Mouse (Mus musculus): ENCODE results near the gene Ovca2. TPM values are rescaled to one million over a fixed set of nuclear protein-coding genes. Genes with fewer than 3 reads are reported as not detected.

Gene Ovca2
- total RNA-seq, 1 experiment from 2014 or later, result 17.1 TPM

Other genes with a start within 250 kb of the Ovca2 start
- not detected in 2 replicates for gene Hic1, start 9.3 kb downstream of the Ovca2 start, total RNA-seq (2017)
- 7.8 and 14.0 TPM in 2 replicates for gene Dph1, start 12.4 kb upstream of the Ovca2 start, total RNA-seq (2017)
- 0.84 TPM in 1 of 2 replicates, not detected in the other for gene Rtn4rl1, start 14.9 kb upstream of the Ovca2 start, total RNA-seq (2017)
- gene Rpa1, start 169.5 kb upstream of the Ovca2 start, total RNA-seq (2017), result 144 and 160 TPM in 2 replicates
- 13.0 and 22.1 TPM in 2 replicates for gene Smyd4, start 169.6 kb upstream of the Ovca2 start, total RNA-seq (2017)
- gene Serpinf1, start 243.9 kb upstream of the Ovca2 start, total RNA-seq (2017), result 60.5 and 70.1 TPM in 2 replicates